Mouse (Mus musculus) MN1 (cell line): ENCODE measurements at regions not wholly inside any gene's neighbourhood (a gene's known extent, or its start where the extent isn't known, plus 50 kb on each side); places are given as distances from the start of the nearest gene placed in this dataset.

Experiments
- DNase-seq: peaks from one replicate; pipeline ENCODE4 v3.0.0-alpha.2; 2016; ENCODE audit warnings: low spot score

- DNase-seq = peak; percentile 9
Measured at GRCm38 (mm10) chr17:85932360-85933132, 212.4 kb downstream of the Srbd1 start.

GRCm38 (mm10) chr17:85931955-85932354 lies 213.0 kb downstream of the Srbd1 start:
- DNase-seq = no peak

- DNase-seq = no peak
Measured at GRCm38 (mm10) chr17:85930789-85931188, 214.2 kb downstream of the Srbd1 start.

GRCm38 (mm10) chr17:85930331-85930730 lies 214.6 kb downstream of the Srbd1 start:
- DNase-seq = no peak

- no peak for DNase-seq
Measured at GRCm38 (mm10) chr17:85929699-85930286, 215.2 kb downstream of the Srbd1 start.

GRCm38 (mm10) chr17:85928543-85928942 lies 216.4 kb downstream of the Srbd1 start:
- no peak for DNase-seq

GRCm38 (mm10) chr17:85927261-85927660 lies 217.7 kb downstream of the Srbd1 start:
- no peak for DNase-seq

GRCm38 (mm10) chr17:85926044-85926443 lies 218.9 kb downstream of the Srbd1 start:
- DNase-seq = no peak

GRCm38 (mm10) chr17:85921219-85921673 lies 223.7 kb downstream of the Srbd1 start:
- DNase-seq = no peak

- no peak for DNase-seq
Measured at GRCm38 (mm10) chr17:85919868-85920267, 225.1 kb downstream of the Srbd1 start.

GRCm38 (mm10) chr17:85915870-85916269 lies 227.8 kb upstream of the Six2 start:
- DNase-seq = no peak

GRCm38 (mm10) chr17:85914062-85914461 lies 226.0 kb upstream of the Six2 start:
- no peak for DNase-seq

- DNase-seq = no peak
Measured at GRCm38 (mm10) chr17:85908709-85909108, 220.6 kb upstream of the Six2 start.

GRCm38 (mm10) chr17:85906597-85907187 lies 218.6 kb upstream of the Six2 start:
- DNase-seq = no peak

GRCm38 (mm10) chr17:85902575-85902974 lies 214.5 kb upstream of the Six2 start:
- DNase-seq = no peak

- DNase-seq = no peak
Measured at GRCm38 (mm10) chr17:85899096-85899495, 211.0 kb upstream of the Six2 start.

- peak; percentile 25 for DNase-seq
Measured at GRCm38 (mm10) chr17:85895978-85896377, 207.9 kb upstream of the Six2 start.

- DNase-seq = peak; percentile 48
Measured at GRCm38 (mm10) chr17:85891243-85891642, 203.2 kb upstream of the Six2 start.

- DNase-seq = no peak
Measured at GRCm38 (mm10) chr17:85889746-85890532, 201.9 kb upstream of the Six2 start.

GRCm38 (mm10) chr17:85888568-85889398 lies 200.7 kb upstream of the Six2 start:
- no peak for DNase-seq

- no peak for DNase-seq
Measured at GRCm38 (mm10) chr17:85886675-85887074, 198.6 kb upstream of the Six2 start.
